Mouse (Mus musculus): ENCODE measurements around the gene Ube2g2.
A peak's percentile ranks its signal among the peaks of the same experiment; 100 is the strongest.

Ube2g2 gene

DNA sequence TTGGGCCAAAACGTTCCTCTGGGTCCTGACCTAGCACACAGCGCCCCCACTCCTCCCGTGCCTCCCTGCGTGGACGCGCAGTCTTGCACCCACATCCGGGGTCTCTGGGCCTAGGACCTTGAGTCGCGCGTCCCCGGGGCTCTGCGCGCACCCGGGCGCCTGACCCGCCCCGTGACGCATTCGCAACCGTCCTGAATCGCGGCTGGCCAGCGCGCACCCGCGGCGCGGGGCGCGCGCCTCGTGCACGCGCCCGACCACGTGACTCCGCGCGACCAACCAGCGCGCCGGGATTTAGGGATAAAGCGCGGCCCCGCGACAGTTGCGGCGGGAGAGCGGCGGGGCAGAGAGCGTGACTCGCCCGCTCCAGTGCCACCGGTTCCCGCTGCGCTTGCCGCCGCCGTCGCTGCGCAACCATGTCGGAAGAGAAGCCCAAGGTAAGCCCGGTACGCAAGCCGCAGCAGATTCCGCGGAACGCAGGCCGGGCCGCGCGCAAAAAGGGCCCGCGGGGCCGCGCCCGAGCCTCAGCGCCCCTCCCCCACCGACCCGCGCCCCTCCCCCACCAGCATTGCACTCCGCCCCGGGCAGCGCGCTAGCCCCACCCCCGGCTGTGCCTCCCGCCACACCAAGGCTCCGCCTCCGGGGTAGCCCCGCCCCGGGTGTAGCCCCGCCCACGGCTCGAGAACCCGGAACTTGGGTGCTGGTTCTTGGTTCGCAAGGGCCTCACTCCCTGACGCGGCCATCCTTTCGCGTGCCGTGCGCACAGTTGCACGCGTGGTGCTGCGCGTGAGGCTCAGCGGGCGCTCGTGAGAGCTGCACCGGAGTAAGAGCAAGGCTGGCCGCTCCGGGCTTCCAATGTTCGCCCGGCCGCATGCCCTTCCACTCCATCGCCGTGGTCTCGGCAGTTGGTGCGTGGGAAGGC is 15.9 kb upstream of the Ube2g2 start, which contains the start of the genes Sumo3 and Gm49325:
Sumo3 (plus strand) TSS at position 190 of the 919 bp plus-strand sequence.
Gm49325 (plus strand) TSS at position 290 of the 919 bp plus-strand sequence.
- peak; percentile 85 for DNase-seq (ENCODE audit: low read depth, low spot score)

DNA sequence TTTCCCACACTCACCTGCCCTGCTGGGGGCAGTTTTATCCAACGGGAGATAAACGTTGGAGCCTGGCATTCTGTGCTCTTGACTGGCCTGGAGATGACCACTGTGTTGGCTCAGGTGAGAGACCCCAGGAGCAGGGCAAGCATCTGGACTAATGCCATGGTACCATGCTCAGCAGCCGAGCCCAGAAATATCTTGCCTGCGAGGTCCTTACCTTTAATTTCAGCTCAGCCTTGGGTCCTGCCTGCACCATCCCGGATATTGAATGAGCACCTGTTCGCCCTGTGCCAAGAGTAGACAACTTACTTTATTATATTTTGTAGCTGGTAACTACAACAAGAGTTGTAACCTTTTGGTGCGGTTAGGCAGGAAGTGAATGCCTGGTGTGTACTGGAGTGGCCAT is 15.2 kb upstream of the Ube2g2 start:
- no peak for DNase-seq (ENCODE audit: low read depth, low spot score)

- DNase-seq (ENCODE audit: low read depth, low spot score): no peak
Observed at GRCm38 (mm10) chr10:77607441-77607840, 14.6 kb upstream of the Ube2g2 start.

DNA sequence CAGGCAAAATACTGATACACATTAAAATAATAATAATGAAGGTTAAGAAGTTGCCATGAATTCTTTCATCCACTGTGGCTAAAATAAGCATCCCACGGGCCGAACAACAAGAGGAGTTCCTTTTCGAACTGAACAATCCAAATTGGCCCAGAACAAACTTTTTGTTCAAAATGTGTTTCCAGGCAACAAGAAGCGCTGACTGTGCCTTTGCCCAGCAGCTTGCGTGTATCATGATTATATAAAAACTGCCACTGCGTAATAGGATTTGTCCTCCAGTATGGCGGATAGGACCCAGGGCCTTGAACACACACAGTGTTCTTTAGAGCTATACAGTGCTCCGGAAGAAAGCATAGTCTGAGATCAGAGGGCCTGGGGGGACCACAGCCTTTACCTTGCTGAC is 13.5 kb upstream of the Ube2g2 start:
- DNase-seq (ENCODE audit: low read depth, low spot score): no peak

DNA sequence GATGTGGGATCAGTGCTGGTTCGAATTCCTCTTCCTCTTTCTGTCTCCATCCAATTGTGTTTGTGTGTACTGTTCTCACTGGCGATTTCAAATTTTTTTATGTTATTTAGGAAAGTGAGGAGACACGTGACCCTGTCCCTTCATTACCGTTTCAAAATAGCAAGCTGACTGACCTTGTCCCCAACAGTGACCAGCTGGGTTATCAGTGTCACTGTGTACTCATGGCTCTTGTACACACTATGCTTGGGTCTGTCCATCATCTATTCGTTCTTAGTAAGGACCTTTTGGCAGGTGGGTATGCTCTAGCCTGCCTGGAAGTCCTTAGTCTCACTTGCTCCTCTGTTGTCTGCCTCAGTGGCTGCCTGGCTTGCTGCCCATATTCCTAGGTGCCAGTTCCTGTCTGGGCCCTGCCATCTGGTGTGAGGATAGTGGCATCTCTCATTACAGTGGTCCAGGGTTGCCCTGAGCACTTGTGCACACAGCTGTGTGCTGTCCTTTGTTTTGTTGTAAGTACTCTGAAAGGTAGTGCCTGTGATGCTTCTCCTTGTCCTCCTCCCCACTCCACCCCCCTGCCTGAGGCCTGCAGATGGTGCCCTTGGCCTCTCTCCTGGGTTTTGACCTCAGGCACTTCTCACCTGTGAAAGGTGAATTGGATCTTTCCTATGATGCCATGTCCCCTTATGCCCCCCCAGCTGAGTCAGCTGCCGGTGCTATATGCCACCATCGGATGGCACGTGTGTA is 11.7 kb upstream of the Ube2g2 start:
- DNase-seq (ENCODE audit: low read depth, low spot score): no peak

GRCm38 (mm10) chr10:77613409-77613808 is 8.7 kb upstream of the Ube2g2 start:
- no peak for DNase-seq (ENCODE audit: low read depth, low spot score)

- DNase-seq (ENCODE audit: low read depth, low spot score): no peak
Observed at GRCm38 (mm10) chr10:77615647-77616046, 6.4 kb upstream of the Ube2g2 start.

- no peak for DNase-seq (ENCODE audit: low read depth, low spot score)
Observed at GRCm38 (mm10) chr10:77616166-77616565, 5.9 kb upstream of the Ube2g2 start.

DNA sequence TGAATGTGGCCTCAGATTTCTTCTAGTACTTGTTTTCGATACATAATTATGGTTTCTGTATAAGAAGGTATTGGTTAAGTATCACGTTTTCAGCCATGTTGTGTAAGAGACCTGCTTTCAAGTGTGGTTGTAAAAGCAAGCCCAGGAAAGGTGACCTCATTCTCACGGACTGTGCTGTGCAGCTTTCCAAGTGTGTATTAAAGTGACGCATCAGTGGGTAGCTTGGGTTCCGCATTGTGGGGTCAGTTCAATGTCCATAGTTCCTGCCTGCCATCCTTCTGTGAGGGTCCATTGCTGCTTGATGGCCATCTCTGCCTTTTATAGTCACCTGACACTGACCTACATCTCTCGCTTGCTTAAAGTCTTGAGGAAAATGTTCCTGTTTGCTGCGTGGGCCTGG is 5.1 kb upstream of the Ube2g2 start:
- DNase-seq (ENCODE audit: low read depth, low spot score): no peak

- DNase-seq (ENCODE audit: low read depth, low spot score): no peak
Observed at GRCm38 (mm10) chr10:77621546-77621945, 529 bp upstream of the Ube2g2 start.

DNA sequence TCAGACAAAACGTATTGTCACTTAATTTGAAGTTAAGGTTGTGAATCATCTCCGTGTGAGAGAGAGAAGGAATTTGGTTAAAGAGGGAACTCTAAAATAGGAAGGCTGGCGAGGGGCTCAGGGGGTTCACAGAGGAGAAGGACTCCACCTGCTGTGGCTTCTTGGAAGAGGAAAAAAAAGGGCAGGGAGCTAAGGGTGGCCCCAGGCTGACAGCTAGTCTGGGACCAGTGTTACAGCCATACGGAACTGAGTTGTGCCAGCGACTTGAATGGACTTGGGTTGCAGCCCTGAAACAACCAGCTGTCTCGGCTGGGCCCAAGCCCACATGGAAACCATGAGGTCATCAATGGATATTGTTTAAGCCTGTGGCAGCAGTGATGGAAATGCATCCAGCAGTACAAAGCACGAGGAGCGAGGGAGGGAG is 1.0 kb downstream of the Ube2g2 start:
- DNase-seq (ENCODE audit: low read depth, low spot score): no peak

GRCm38 (mm10) chr10:77623639-77624400 is 1.7 kb downstream of the Ube2g2 start:
- DNase-seq (ENCODE audit: low read depth, low spot score): no peak

- no peak for DNase-seq (ENCODE audit: low read depth, low spot score)
Observed at GRCm38 (mm10) chr10:77624570-77624995, 2.5 kb downstream of the Ube2g2 start.

DNA sequence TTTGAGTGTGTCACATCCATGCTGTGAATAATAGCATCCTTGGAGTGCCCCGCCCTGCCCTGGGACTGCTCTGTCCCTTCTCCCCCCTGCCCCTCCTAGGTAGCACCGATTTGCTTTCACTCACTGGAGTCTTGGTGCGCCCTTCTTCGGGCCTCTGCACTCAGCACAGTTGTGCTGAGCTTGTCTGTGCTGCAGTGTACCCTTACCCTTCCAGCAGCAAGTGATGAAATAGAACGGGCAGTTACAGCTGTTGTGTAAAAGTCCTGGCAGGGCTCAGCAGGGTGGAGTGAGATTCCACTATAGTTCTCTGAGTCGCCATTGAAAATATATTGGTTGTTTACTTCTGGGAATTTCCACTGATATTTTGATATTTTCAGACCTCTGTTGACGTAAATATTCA is 4.0 kb downstream of the Ube2g2 start:
- DNase-seq (ENCODE audit: low read depth, low spot score): no peak

DNA sequence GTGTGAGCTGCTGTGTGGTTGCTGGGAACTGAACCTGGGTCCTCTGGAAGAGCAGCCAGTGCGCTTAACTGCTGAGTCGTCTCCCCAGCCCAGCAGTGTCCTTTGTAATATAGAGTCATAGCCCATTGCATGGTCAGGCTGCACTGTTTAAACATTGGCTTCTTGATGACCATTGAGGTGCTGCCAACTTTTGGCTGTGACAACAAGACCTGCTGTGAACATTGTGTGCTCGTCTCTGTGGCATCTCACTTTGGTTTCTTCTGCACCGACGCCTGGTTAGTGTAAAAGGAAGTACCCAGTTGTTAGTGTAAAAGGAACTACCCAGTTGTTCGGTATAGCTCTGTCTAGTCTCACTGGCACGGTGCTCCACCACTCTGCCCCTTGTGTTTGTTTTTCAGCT is 4.5 kb downstream of the Ube2g2 start:
- no peak for DNase-seq (ENCODE audit: low read depth, low spot score)

GRCm38 (mm10) chr10:77627497-77627896 is 5.4 kb downstream of the Ube2g2 start:
- DNase-seq (ENCODE audit: low read depth, low spot score): peak; percentile 81

DNA sequence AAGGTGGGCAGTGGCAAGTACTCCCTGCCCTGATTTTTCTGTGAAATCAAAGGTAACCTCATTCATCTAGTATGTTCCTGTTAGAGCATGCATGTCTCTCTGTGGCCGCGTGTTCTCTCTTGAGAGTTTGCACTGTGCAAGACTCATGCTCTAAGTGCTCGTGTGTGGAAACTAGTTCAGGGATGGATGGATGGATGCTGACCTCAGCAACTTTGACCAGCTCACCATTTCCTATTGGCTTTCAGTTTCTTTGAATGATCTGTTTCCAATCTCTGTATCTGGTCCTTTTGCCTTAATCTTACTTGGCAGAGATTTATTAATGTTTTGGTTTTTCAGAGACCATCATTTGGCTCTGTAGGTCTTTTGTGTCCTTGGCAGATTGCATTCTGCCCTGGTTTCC is 7.1 kb downstream of the Ube2g2 start:
- no peak for DNase-seq (ENCODE audit: low read depth, low spot score)

- no peak for DNase-seq (ENCODE audit: low read depth, low spot score)
Observed at GRCm38 (mm10) chr10:77629970-77630369, 7.9 kb downstream of the Ube2g2 start.

GRCm38 (mm10) chr10:77634016-77634415 is 11.9 kb downstream of the Ube2g2 start:
- no peak for DNase-seq (ENCODE audit: low read depth, low spot score)

GRCm38 (mm10) chr10:77634452-77635231 is 12.6 kb downstream of the Ube2g2 start:
- DNase-seq (ENCODE audit: low read depth, low spot score): no peak
